Mouse (Mus musculus): ENCODE results near the gene Rab11fip3.

The Rab11fip3 gene

GRCm38 (mm10) chr17:26031583-26031982 is 37.8 kb downstream of the Rab11fip3 start:
- DNase-seq: peak; percentile 70 to 76

GRCm38 (mm10) chr17:26028261-26028660 is 41.1 kb downstream of the Rab11fip3 start:
- DNase-seq: no peak

- DNase-seq: no peak
Measured at GRCm38 (mm10) chr17:26024674-26025073, 44.7 kb downstream of the Rab11fip3 start.

- DNase-seq: no peak
Measured at GRCm38 (mm10) chr17:26023966-26024365, 45.4 kb downstream of the Rab11fip3 start.

- no peak for DNase-seq
Measured at GRCm38 (mm10) chr17:26023181-26023580, 46.2 kb downstream of the Rab11fip3 start.

- no peak for DNase-seq
Measured at GRCm38 (mm10) chr17:26021728-26022341, 47.5 kb downstream of the Rab11fip3 start.

- no peak for DNase-seq
Measured at GRCm38 (mm10) chr17:26020848-26021347, 48.5 kb downstream of the Rab11fip3 start.

GRCm38 (mm10) chr17:26018388-26018787 is 51.0 kb downstream of the Rab11fip3 start:
- no peak for DNase-seq

- DNase-seq: peak in 1 of 2 experiments; percentile 40
Measured at GRCm38 (mm10) chr17:26017949-26018348, 51.4 kb downstream of the Rab11fip3 start.

GRCm38 (mm10) chr17:26017021-26017420 is 52.3 kb downstream of the Rab11fip3 start:
- DNase-seq: no peak

GRCm38 (mm10) chr17:26013711-26014110 is 55.6 kb downstream of the Rab11fip3 start:
- DNase-seq: no peak

GRCm38 (mm10) chr17:26011841-26012460 is 57.4 kb downstream of the Rab11fip3 start:
- DNase-seq: peak; percentile 96 to 98

GRCm38 (mm10) chr17:26009540-26009939 is 59.8 kb downstream of the Rab11fip3 start:
- DNase-seq: peak; percentile 75 to 91

GRCm38 (mm10) chr17:26008787-26009186 is 60.6 kb downstream of the Rab11fip3 start:
- no peak for DNase-seq

GRCm38 (mm10) chr17:26008331-26008730 is 61.0 kb downstream of the Rab11fip3 start:
- DNase-seq: no peak

- DNase-seq: no peak
Measured at GRCm38 (mm10) chr17:26007646-26008045, 61.7 kb downstream of the Rab11fip3 start.

- DNase-seq: no peak
Measured at GRCm38 (mm10) chr17:26005731-26006450, 63.5 kb downstream of the Rab11fip3 start.

- DNase-seq: no peak
Measured at GRCm38 (mm10) chr17:26004711-26005110, 64.6 kb downstream of the Rab11fip3 start.

- no peak for DNase-seq
Measured at GRCm38 (mm10) chr17:26003864-26004263, 65.5 kb downstream of the Rab11fip3 start.

GRCm38 (mm10) chr17:25998425-25998824 is 70.9 kb downstream of the Rab11fip3 start:
- DNase-seq: no peak

- no peak for DNase-seq
Measured at GRCm38 (mm10) chr17:25993489-25993888, 75.9 kb downstream of the Rab11fip3 start.

GRCm38 (mm10) chr17:25992274-25992673 is 77.1 kb downstream of the Rab11fip3 start:
- no peak for DNase-seq

- no peak for DNase-seq
Measured at GRCm38 (mm10) chr17:25990331-25990730, 79.0 kb downstream of the Rab11fip3 start.
